Mouse (Mus musculus): ENCODE results near the gene Gm20716.

Gene Gm20716

GRCm38 (mm10) chr2:168242841-168243240, 12.7 kb upstream of the Gm20716 start:
- no peak for TF ChIP-seq GATA4 (IDR thresholded peaks at IDR 0.05; ENCODE audit: insufficient replicate concordance, low read length)

- no peak for TF ChIP-seq GATA4 (IDR thresholded peaks at IDR 0.05; ENCODE audit: insufficient replicate concordance, low read length)
Measured at GRCm38 (mm10) chr2:168238335-168238734, 8.2 kb upstream of the Gm20716 start.

- no peak for TF ChIP-seq GATA4 (IDR thresholded peaks at IDR 0.05; ENCODE audit: insufficient replicate concordance, low read length)
Measured at GRCm38 (mm10) chr2:168233286-168233685, 3.1 kb upstream of the Gm20716 start.

GRCm38 (mm10) chr2:168231471-168231829, 1.3 kb upstream of the Gm20716 start:
- TF ChIP-seq GATA4 (IDR thresholded peaks at IDR 0.05; ENCODE audit: insufficient replicate concordance, low read length), result no peak

- TF ChIP-seq GATA4 (IDR thresholded peaks at IDR 0.05; ENCODE audit: insufficient replicate concordance, low read length), result no peak
Measured at GRCm38 (mm10) chr2:168230773-168231470, 758 bp upstream of the Gm20716 start.

- no peak for TF ChIP-seq GATA4 (IDR thresholded peaks at IDR 0.05; ENCODE audit: insufficient replicate concordance, low read length)
Measured at GRCm38 (mm10) chr2:168229116-168230025, 793 bp downstream of the Gm20716 start.

GRCm38 (mm10) chr2:168223326-168223725, 6.8 kb downstream of the Gm20716 start:
- TF ChIP-seq GATA4 (IDR thresholded peaks at IDR 0.05; ENCODE audit: insufficient replicate concordance, low read length), result no peak

- TF ChIP-seq GATA4 (IDR thresholded peaks at IDR 0.05; ENCODE audit: insufficient replicate concordance, low read length), result no peak
Measured at GRCm38 (mm10) chr2:168213788-168214397, 16.3 kb downstream of the Gm20716 start.

GRCm38 (mm10) chr2:168207883-168208282, 22.3 kb downstream of the Gm20716 start:
- no peak for TF ChIP-seq GATA4 (IDR thresholded peaks at IDR 0.05; ENCODE audit: insufficient replicate concordance, low read length)

GRCm38 (mm10) chr2:168206725-168207644, 23.2 kb downstream of the Gm20716 start, which contains the start of gene Adnp:
Gene Adnp (minus strand): TSS chr2:168207112.
- TF ChIP-seq GATA4 (IDR thresholded peaks at IDR 0.05; ENCODE audit: insufficient replicate concordance, low read length), result peak; percentile 57; the same call in 1 of the 2 replicates

- TF ChIP-seq GATA4 (IDR thresholded peaks at IDR 0.05; ENCODE audit: insufficient replicate concordance, low read length), result no peak
Measured at GRCm38 (mm10) chr2:168205681-168206631, 24.2 kb downstream of the Gm20716 start.

GRCm38 (mm10) chr2:168205265-168205664, 24.9 kb downstream of the Gm20716 start:
- no peak; the same call in 1 of the 2 replicates for TF ChIP-seq GATA4 (IDR thresholded peaks at IDR 0.05; ENCODE audit: insufficient replicate concordance, low read length)

- no peak for TF ChIP-seq GATA4 (IDR thresholded peaks at IDR 0.05; ENCODE audit: insufficient replicate concordance, low read length)
Measured at GRCm38 (mm10) chr2:168204476-168204999, 25.6 kb downstream of the Gm20716 start.
